Comparison of ENCODE assay signal across 13 mouse cellular contexts in genomic region chr5:86649185-86649584, GRCm38 (mm10). TPM values are rescaled to one million over a fixed set of nuclear protein-coding genes. Genes with fewer than 3 reads are reported as not detected.
DNase-seq lines count a peak whose midpoint lies in the region; ATAC-seq and TF ChIP-seq lines count a peak whose summit lies in the region.
"Not testable (repeated sequence)": the region's sequence is repeated elsewhere in the genome, so short reads cannot be mapped to it uniquely, and the experiment has no call there.
"Had no signal": no experiment of that assay in that cellular context is flagged by ENCODE, and none has a peak within 500 bp of the region (broad histone marks: within the 10 kb centered on the region; RNA-seq: fewer than 3 reads in every experiment).

No protein-coding gene starts in this region.

- not testable (repeated sequence) for H3K9ac ChIP-seq in ES-Bruce4 (ENCODE audit: low read depth, poor library complexity, severe bottlenecking); midbrain, embryonic 11.5 days (ENCODE audit: low read length)

- H3K4me2 ChIP-seq in midbrain, embryonic 11.5 days: not testable (repeated sequence)

- H3K4me3 ChIP-seq in ES-Bruce4 (ENCODE audit: low read depth, low read length); midbrain, embryonic 11.5 days (ENCODE audit: low read depth, low read length): not testable (repeated sequence)

- 30% methylated on average over 4 of the region's 4 CpGs for WGBS in midbrain, embryonic 11.5 days

- H3K36me3 ChIP-seq in ES-Bruce4 (ENCODE audit: control insufficient read depth, insufficient read depth, low read length, poor library complexity, severe bottlenecking); midbrain, embryonic 11.5 days (ENCODE audit: control insufficient read depth, insufficient read depth, low read length): not testable (repeated sequence)

- intact Hi-C loops in left cerebral cortex, postnatal 25 days (cut with DNase I): loop anchor here (2.0 to 5.0 kb wide), 3 partner anchors 166 to 457 kb away; no protein-coding TSS in a partner anchor

- TF ChIP-seq EP300 in ES-Bruce4 (IDR thresholded peaks at IDR 0.05; ENCODE audit: insufficient read depth, low read depth, low read length): not testable (repeated sequence)

- ATAC-seq in midbrain, embryonic 11.5 days (ENCODE audit: low FRiP score): peak; percentile 59; the same call in 1 of the 2 replicates

- not testable (repeated sequence) for H3K27me3 ChIP-seq in ES-Bruce4 (ENCODE audit: control insufficient read depth, insufficient read depth, low read length, poor library complexity, severe bottlenecking); midbrain, embryonic 11.5 days (ENCODE audit: control insufficient read depth, insufficient read depth, low read length)

- H3K4me1 ChIP-seq in ES-Bruce4 (ENCODE audit: control insufficient read depth, insufficient read depth, low read length); midbrain, embryonic 11.5 days (ENCODE audit: control insufficient read depth, insufficient read depth, low read length): not testable (repeated sequence)

- not testable (repeated sequence) for H3K27ac ChIP-seq in ES-Bruce4 (ENCODE audit: insufficient read depth, low read length); midbrain, embryonic 11.5 days (ENCODE audit: low read depth, low read length)

- peak; percentile 3 for TF ChIP-seq CTCF in ES-Bruce4 (IDR thresholded peaks at IDR 0.05; ENCODE audit: low read depth, low read length)

- TF ChIP-seq POLR2A in ES-Bruce4 (IDR thresholded peaks at IDR 0.05; ENCODE audit: insufficient read depth, low read length): not testable (repeated sequence)

- peak; percentile 8 for DNase-seq in adrenal gland, postnatal 14 days
- DNase-seq in embryo, embryonic 10 days (ENCODE audit: low spot score): peak; percentile 69
- DNase-seq in gastrocnemius, postnatal 10 days: peak; percentile 7
- peak; percentile 13 for DNase-seq in kidney, postnatal 14 days
- peak; percentile 39 to 45 for DNase-seq in left cerebral cortex, postnatal 25 days (ENCODE audit: low spot score in 2 of 2)
- DNase-seq in midbrain, embryonic 11.5 days (ENCODE audit: low spot score, missing footprints): peak; percentile 83
- DNase-seq in right cerebral cortex, postnatal 4 days: peak; percentile 66

- H3K9me3 ChIP-seq in ES-Bruce4 (replicated peaks; ENCODE audit: control insufficient read depth, insufficient read depth, low read length, poor library complexity, severe bottlenecking); midbrain, embryonic 11.5 days (ENCODE audit: control insufficient read depth, low read length): not testable (repeated sequence)

RNA-seq across cellular contexts. Expression of gene Tmprss11f, which starts 17.0 kb away (rescaled TPM):
- polyA plus RNA-seq in ES-Bruce4 (2011; ENCODE audit: insufficient read depth, insufficient read length, low read depth, missing spikeins): 0.18 and 0.99 TPM in 2 replicates
- not detected in 2 replicates for total RNA-seq in adrenal gland, postnatal 14 days (2021)
- total RNA-seq in gastrocnemius, postnatal 10 days (2021): not detected
- total RNA-seq in left cerebral cortex, postnatal 25 days (2021): not detected
- 0.04 TPM in 1 of 2 replicates, not detected in the other for polyA plus RNA-seq in midbrain, embryonic 11.5 days (2014; fragmentation: Nextera tagmentation; extraction: Ambion mirVana)
- total RNA-seq: adrenal gland, postnatal 4 days; heart, adult 18-20 months; hematopoietic stem cell, adult 5-6 weeks had no signal
- polyA plus RNA-seq: frontal cortex, adult 2 months; kidney, embryonic 15.5 days had no signal

RNA-seq across cellular contexts. Expression of gene Tmprss11b, which starts 27.0 kb away (rescaled TPM):
- not detected in 2 replicates for polyA plus RNA-seq in ES-Bruce4 (2011; ENCODE audit: insufficient read depth, insufficient read length, low read depth, missing spikeins)
- not detected in 2 replicates for total RNA-seq in adrenal gland, postnatal 14 days (2021)
- total RNA-seq in gastrocnemius, postnatal 10 days (2021): not detected
- not detected for total RNA-seq in left cerebral cortex, postnatal 25 days (2021)
- not detected in 2 replicates for polyA plus RNA-seq in midbrain, embryonic 11.5 days (2014; fragmentation: Nextera tagmentation; extraction: Ambion mirVana)
- total RNA-seq: adrenal gland, postnatal 4 days; heart, adult 18-20 months; hematopoietic stem cell, adult 5-6 weeks had no signal
- polyA plus RNA-seq: frontal cortex, adult 2 months; kidney, embryonic 15.5 days had no signal

Comparison
In these comparisons a context has a peak if more than half of its experiments do, and no peak if none do; other contexts are left out.
1. DNase-seq: peak in every context shown above with its lines; median percentile 83 in midbrain, embryonic 11.5 days; 69 in embryo, embryonic 10 days; 66 in right cerebral cortex, postnatal 4 days; 42 in left cerebral cortex, postnatal 25 days; 13 in kidney, postnatal 14 days; 8 in adrenal gland, postnatal 14 days; 7 in gastrocnemius, postnatal 10 days.